Mouse (Mus musculus) forebrain, embryonic 15.5 days (tissue): ENCODE measurements around the gene Tunar. TPM values are rescaled to one million over a fixed set of nuclear protein-coding genes. Genes with fewer than 3 reads are reported as not detected.
A peak's percentile ranks its signal among the peaks of the same experiment; 100 is the strongest.

ENCODE experiments used
- ATAC-seq: fragments of 200-750 bp; cut with Nextera tagmentation; replicated peaks from 2 replicates; pipeline ENCODE4 v1.8.0; 2017; ENCODE audit warnings: mild to moderate bottlenecking, moderate TSS enrichment, moderate library complexity
- H3K27ac ChIP-seq: fragments of 300-500 bp; sonication (generic); replicated peaks from 2 replicates; pipeline ENCODE4 v1.5.1; 2015; ENCODE audit warnings: mild to moderate bottlenecking, inconsistent platforms
- H3K27me3 ChIP-seq: fragments of 300-500 bp; sonication (generic); 2 replicates; pipeline ENCODE4 v1.6.1; 2015; ENCODE audit warnings: inconsistent platforms
- H3K36me3 ChIP-seq: fragments of 300-500 bp; sonication (generic); 2 replicates; pipeline ENCODE4 v1.6.1; 2015; ENCODE audit warnings: mild to moderate bottlenecking, inconsistent platforms
- H3K4me1 ChIP-seq: fragments of 300-500 bp; sonication (generic); 2 replicates; pipeline ENCODE4 v1.6.1; 2015; ENCODE audit warnings: inconsistent platforms
- H3K4me2 ChIP-seq: fragments of 300-500 bp; sonication (generic); replicated peaks from 2 replicates; pipeline ENCODE4 v1.6.1; 2015; ENCODE audit warnings: mild to moderate bottlenecking, inconsistent platforms
- H3K4me3 ChIP-seq: fragments of 300-500 bp; sonication (generic); 2 replicates; pipeline ENCODE4 v1.5.1; 2015; ENCODE audit warnings: mild to moderate bottlenecking, inconsistent platforms
- H3K9ac ChIP-seq: fragments of 300-500 bp; sonication (generic); replicated peaks from 2 replicates; pipeline ENCODE4 v1.6.1; 2015; ENCODE audit warnings: mild to moderate bottlenecking, inconsistent platforms
- H3K9me3 ChIP-seq: fragments of 300-500 bp; sonication (generic); 2 replicates; pipeline ENCODE4 v1.6.1; 2016; ENCODE audit warnings: inconsistent platforms
- WGBS: fragments of 180-500 bp; shearing (Covaris S2); methylation state at CpG from one replicate; pipeline ENCODE4 v1.1.7; 2015; ENCODE audit warnings: mixed read lengths; 5-methylcytosine and 5-hydroxymethylcytosine counted together
- polyA plus RNA-seq: library from polyadenylated mRNA; unstranded; fragments of >200 nt; fragmentation: Nextera tagmentation; extraction: Ambion mirVana; gene quantifications from 2 replicates; pipeline ENCODE4 v1.2.1, GENCODE M21; 2015

Gene Tunar
- 5.0 and 5.4 TPM in 2 replicates for polyA plus RNA-seq

GRCm38 (mm10) chr12:105333570-105333969, at the start of gene Tunar:
Gene Tunar, plus strand, starts transcription at chr12:105333870.
- Histone ChIP-seq H3K4me2 (no peak within 1 kb of the TSS), H3K4me3 (no peak within 1 kb of the TSS), H3K36me3 (no peaks in the 10 kb centered on the region), H3K27ac (no peak within 1 kb of the TSS), H3K9me3 (no peaks in the 10 kb centered on the region), H3K27me3 (0 out of 2 replicates have a peak, but pooled peaks cover 7% of the 10 kb centered on the region), H3K4me1 (peaks cover 12% of the 10 kb centered on the region), H3K9ac (no peak within 1 kb of the TSS)
- WGBS, result 87% methylated on average over 2 of the region's 2 CpGs
- ATAC-seq, result no peak

DNA sequence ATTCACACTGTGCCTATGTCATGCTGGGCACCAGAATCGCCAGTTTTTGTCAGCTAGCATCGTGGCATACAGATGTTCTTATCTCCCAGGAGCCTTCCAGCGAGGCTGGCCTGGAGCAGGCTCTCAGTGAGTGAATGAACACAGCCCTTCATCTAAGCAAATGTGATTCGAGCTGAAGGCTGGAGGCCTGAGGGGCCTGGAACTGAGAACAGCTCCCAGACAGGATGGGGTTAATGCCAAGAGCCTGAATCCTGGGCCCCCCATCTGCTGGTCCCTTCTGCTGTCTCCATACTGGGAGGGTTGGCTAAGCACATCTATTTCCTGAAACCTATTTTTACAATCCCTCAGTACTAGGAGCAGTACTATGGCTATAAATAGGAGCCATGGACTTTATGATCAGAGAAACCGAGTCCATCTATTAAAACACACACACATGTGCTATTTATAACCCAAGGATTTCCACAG, 21.1 kb upstream of the Tunar start:
- H3K4me1 ChIP-seq, result no peaks in the 10 kb centered on the region
- no peaks in the 10 kb centered on the region for H3K36me3 ChIP-seq
- 72% methylated on average over 5 of the region's 5 CpGs for WGBS
- no peak overlapping the region for H3K27ac ChIP-seq
- no peak for ATAC-seq
- no peak overlapping the region for H3K9ac ChIP-seq
- H3K4me3 ChIP-seq, result no peak overlapping the region
- H3K4me2 ChIP-seq, result no peak overlapping the region
- no peaks in the 10 kb centered on the region for H3K9me3 ChIP-seq
- H3K27me3 ChIP-seq, result no peaks in the 10 kb centered on the region

DNA sequence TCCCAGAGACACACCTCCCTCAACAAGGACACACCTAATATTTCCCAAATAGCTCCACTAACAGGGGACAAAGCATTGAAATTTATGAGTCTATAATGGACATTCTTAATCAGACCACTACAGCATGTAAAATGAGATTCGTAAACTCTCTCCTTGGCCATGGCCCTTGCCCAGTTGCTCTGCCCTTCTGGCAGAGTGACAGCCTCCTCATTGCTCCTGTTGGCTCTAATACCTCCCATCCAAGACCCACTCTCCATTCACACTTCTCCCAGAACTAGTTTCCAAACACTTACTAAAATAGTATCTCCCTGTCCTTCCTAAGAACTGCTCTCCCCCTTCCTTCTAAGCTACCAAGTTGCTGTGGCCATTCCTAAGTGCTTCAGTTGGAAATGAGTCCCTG, 19.3 kb upstream of the Tunar start:
- ATAC-seq, result no peak
- 93% methylated on average over 1 of the region's 1 CpGs for WGBS

GRCm38 (mm10) chr12:105322160-105322559, 11.5 kb upstream of the Tunar start:
- Histone ChIP-seq H3K27ac (no peak overlapping the region), H3K4me2 (no peak overlapping the region), H3K36me3 (no peaks in the 10 kb centered on the region), H3K9me3 (no peaks in the 10 kb centered on the region), H3K27me3 (no peaks in the 10 kb centered on the region), H3K4me1 (no peaks in the 10 kb centered on the region), H3K9ac (no peak overlapping the region), H3K4me3 (no peak overlapping the region)
- WGBS, result 20% methylated on average over 6 of the region's 6 CpGs
- no peak for ATAC-seq

More for the DNA sequence above, 19.3 kb upstream of the Tunar start:
- Histone ChIP-seq H3K36me3 (no peaks in the 10 kb centered on the region), H3K27me3 (no peaks in the 10 kb centered on the region), H3K27ac (no peak overlapping the region), H3K9me3 (no peaks in the 10 kb centered on the region), H3K9ac (no peak overlapping the region), H3K4me3 (no peak overlapping the region), H3K4me1 (no peaks in the 10 kb centered on the region), H3K4me2 (no peak overlapping the region)

GRCm38 (mm10) chr12:105327051-105327450, 6.6 kb upstream of the Tunar start:
- Histone ChIP-seq H3K9me3 (no peaks in the 10 kb centered on the region), H3K27ac (no peak overlapping the region), H3K4me2 (no peak overlapping the region), H3K9ac (no peak overlapping the region), H3K4me3 (no peak overlapping the region), H3K27me3 (no peaks in the 10 kb centered on the region), H3K36me3 (no peaks in the 10 kb centered on the region), H3K4me1 (peaks cover 5% of the 10 kb centered on the region; the same call in 1 of the 2 replicates)
- 74% methylated on average over 5 of the region's 5 CpGs for WGBS
- ATAC-seq, result no peak

DNA sequence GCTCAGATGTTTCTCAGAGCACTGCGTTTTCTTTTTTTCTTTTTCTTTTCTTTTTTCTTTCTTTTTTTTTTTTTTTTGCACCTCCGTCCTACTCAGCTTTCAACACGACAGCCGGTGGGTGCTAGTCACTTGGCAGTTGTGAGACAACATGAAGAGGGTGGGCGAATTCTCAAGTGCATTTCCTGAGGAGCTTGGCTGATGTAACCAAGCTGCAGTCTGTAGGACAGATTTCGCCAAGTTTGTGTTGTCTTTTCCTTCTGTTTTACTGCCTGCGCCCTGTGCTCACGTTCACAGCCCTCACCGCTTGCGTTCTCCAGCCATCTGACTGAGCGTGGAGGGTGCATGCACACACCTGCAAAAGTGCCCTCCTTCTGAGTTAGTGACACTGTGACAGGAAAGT, 5.3 kb upstream of the Tunar start:
- no peak overlapping the region for H3K4me3 ChIP-seq
- no peak overlapping the region for H3K4me2 ChIP-seq
- no peak overlapping the region for H3K9ac ChIP-seq
- peaks cover 5% of the 10 kb centered on the region; the same call in 1 of the 2 replicates for H3K4me1 ChIP-seq
- H3K27ac ChIP-seq, result no peak overlapping the region; the same call in 1 of the 2 replicates
- no peaks in the 10 kb centered on the region for H3K27me3 ChIP-seq
- peak; percentile 82; the same call in 1 of the 2 replicates for ATAC-seq
- H3K36me3 ChIP-seq, result no peaks in the 10 kb centered on the region
- H3K9me3 ChIP-seq, result no peaks in the 10 kb centered on the region
- 35% methylated on average over 11 of the region's 11 CpGs for WGBS

DNA sequence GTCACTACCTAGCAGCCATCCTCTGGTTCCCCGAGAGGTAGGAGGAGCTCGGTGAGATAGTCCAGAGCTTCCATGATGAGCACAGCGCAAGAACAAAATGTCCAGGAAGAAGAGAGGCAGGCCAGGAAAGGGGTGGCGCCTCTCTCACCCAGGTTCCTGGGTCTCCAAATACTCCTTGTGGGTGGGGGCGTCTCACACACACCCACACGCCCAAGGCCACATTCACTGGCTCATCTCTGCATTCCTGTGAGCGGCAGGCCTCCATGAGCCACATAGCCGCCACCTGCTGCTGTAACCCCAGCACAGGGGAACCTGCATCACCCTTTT, 2.4 kb downstream of the Tunar start:
- Histone ChIP-seq H3K9me3 (no peaks in the 10 kb centered on the region), H3K36me3 (no peaks in the 10 kb centered on the region), H3K4me3 (peak overlapping the region; percentile 68), H3K27me3 (0 out of 2 replicates have a peak, but pooled peaks cover 7% of the 10 kb centered on the region), H3K4me2 (peak overlapping the region; percentile 91), H3K9ac (peak overlapping the region; percentile 54), H3K27ac (peak overlapping the region; percentile 65), H3K4me1 (peaks cover 17% of the 10 kb centered on the region)
- no peak for ATAC-seq
- WGBS, result 16% methylated on average over 8 of the region's 8 CpGs

- under 1% methylated on average over 71 of the region's 77 CpGs for WGBS
- Histone ChIP-seq H3K4me1 (peaks cover 17% of the 10 kb centered on the region), H3K36me3 (no peaks in the 10 kb centered on the region), H3K9ac (peak overlapping the region; percentile 54), H3K4me2 (peak overlapping the region; percentile 91), H3K27ac (peak overlapping the region; percentile 65), H3K4me3 (peak overlapping the region; percentile 68), H3K9me3 (no peaks in the 10 kb centered on the region), H3K27me3 (0 out of 2 replicates have a peak, but pooled peaks cover 7% of the 10 kb centered on the region)
- peak; percentile 94 for ATAC-seq
Observed at GRCm38 (mm10) chr12:105336421-105337289, 3.0 kb downstream of the Tunar start.

- Histone ChIP-seq H3K9ac (peak overlapping the region; percentile 54), H3K4me1 (peaks cover 17% of the 10 kb centered on the region), H3K4me3 (peak overlapping the region; percentile 68), H3K27ac (peak overlapping the region; percentile 65), H3K36me3 (no peaks in the 10 kb centered on the region), H3K4me2 (peak overlapping the region; percentile 91), H3K27me3 (0 out of 2 replicates have a peak, but pooled peaks cover 7% of the 10 kb centered on the region), H3K9me3 (no peaks in the 10 kb centered on the region)
- WGBS, result 2% methylated on average over 31 of the region's 31 CpGs
- ATAC-seq, result no peak
Observed at GRCm38 (mm10) chr12:105337290-105338005, 3.8 kb downstream of the Tunar start.

DNA sequence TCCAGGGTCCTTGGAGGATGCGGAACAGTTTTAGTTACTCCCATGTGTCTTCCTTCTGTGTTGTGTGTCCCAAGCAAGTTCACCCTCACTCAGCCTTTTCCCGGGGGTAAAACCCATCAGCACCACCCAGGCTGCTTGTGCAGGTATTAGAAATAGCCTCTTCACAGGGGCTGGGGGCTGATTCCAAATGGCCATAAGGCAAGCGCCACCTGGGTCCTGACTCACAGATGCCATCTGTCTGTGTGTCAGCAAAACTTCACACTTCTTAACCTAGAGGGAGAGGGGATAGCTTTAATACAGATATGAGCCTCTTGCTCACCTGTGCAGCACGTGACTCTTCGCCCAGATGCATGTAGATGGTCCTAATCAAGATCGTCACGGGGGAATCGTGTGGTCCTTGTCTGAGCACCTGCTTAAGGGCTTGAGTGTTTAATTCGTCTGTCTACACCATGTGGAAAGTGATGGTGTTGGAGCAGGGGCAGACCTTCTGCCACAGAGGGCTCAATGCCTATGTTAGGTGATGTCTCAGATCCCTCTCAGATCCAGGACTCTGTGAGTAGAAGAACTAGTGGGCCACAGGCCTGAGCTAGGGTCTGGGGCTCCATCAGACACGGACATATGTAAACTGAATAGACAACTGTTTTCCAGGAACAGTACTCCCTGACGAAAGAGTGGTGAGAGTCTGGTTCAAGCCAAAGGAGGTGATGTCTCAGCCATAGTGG, 4.7 kb downstream of the Tunar start:
- H3K36me3 ChIP-seq, result no peaks in the 10 kb centered on the region
- H3K27ac ChIP-seq, result no peak overlapping the region
- H3K9me3 ChIP-seq, result no peaks in the 10 kb centered on the region
- 84% methylated on average over 11 of the region's 11 CpGs for WGBS
- H3K4me1 ChIP-seq, result peaks cover 17% of the 10 kb centered on the region
- ATAC-seq, result no peak
- no peak overlapping the region for H3K9ac ChIP-seq
- H3K27me3 ChIP-seq, result 0 out of 2 replicates have a peak, but pooled peaks cover 7% of the 10 kb centered on the region
- peak overlapping the region; percentile 91 for H3K4me2 ChIP-seq
- peak overlapping the region; percentile 68; the same call in 1 of the 2 replicates for H3K4me3 ChIP-seq

DNA sequence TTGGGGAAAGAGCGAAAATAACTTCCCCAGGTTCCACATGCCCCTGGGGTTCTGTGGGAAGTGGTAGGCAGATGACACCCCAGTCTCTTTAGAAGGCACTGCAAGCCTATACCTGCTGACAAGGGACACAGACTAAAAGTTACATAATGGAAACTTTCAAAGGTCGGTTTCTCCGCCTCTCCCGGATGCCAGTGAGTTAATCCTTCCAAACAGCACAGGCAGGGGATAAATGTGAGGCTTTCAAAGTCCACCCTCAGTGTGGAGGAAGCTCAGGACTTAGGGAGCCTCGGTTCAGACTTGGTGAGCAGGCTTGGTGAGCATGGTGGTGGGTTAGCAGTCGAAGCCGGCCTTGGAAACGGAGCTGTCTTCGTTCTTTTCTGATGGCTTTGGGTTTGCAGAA, 7.9 kb downstream of the Tunar start:
- no peak overlapping the region for H3K4me3 ChIP-seq
- H3K4me1 ChIP-seq, result 0 out of 2 replicates have a peak, but pooled peaks cover 11% of the 10 kb centered on the region
- WGBS, result 28% methylated on average over 9 of the region's 9 CpGs
- H3K9me3 ChIP-seq, result no peaks in the 10 kb centered on the region
- H3K27ac ChIP-seq, result no peak overlapping the region
- H3K27me3 ChIP-seq, result no peaks in the 10 kb centered on the region
- no peaks in the 10 kb centered on the region for H3K36me3 ChIP-seq
- H3K9ac ChIP-seq, result no peak overlapping the region
- no peak overlapping the region for H3K4me2 ChIP-seq
- no peak for ATAC-seq
